Mouse (Mus musculus) heart, postnatal 0 days (tissue): ENCODE data around the gene Ranbp9. TPM values are rescaled to one million over a fixed set of nuclear protein-coding genes. Genes with fewer than 3 reads are reported as not detected.
A peak's percentile ranks its signal among the peaks of the same experiment; 100 is the strongest.

ENCODE experiments used
- ATAC-seq: fragments of 200-750 bp; cut with Nextera tagmentation; 2 replicates; pipeline ENCODE4 v1.8.0; 2017; ENCODE audit warnings: low read depth, moderate number of reproducible peaks, moderate library complexity; ENCODE audit not compliant: insufficient read depth
- DNase-seq: peaks from one replicate; pipeline ENCODE4 v3.0.0-alpha.2; 2016; ENCODE audit warnings: low spot score
- H3K27ac ChIP-seq: fragments of 300-500 bp; sonication (generic); 2 replicates; pipeline ENCODE4 v1.5.1; 2014; ENCODE audit warnings: low read depth, mild to moderate bottlenecking
- H3K27me3 ChIP-seq: fragments of 300-500 bp; sonication (generic); 2 replicates; pipeline ENCODE4 v1.6.1; 2014; ENCODE audit warnings: low read length, mixed read lengths; ENCODE audit not compliant: control insufficient read depth, insufficient read depth
- H3K36me3 ChIP-seq: fragments of 300-500 bp; sonication (generic); replicated peaks from 2 replicates; pipeline ENCODE4 v1.6.1; 2014; ENCODE audit warnings: low read length, mixed read lengths; ENCODE audit not compliant: control insufficient read depth, insufficient read depth
- H3K4me1 ChIP-seq: fragments of 300-500 bp; sonication (generic); 2 replicates; pipeline ENCODE4 v1.6.1; 2014; ENCODE audit warnings: antibody characterized with exemption; ENCODE audit not compliant: control insufficient read depth, insufficient read depth
- H3K4me2 ChIP-seq: fragments of 300-500 bp; sonication (generic); 2 replicates; pipeline ENCODE4 v1.6.1; 2014; ENCODE audit warnings: low read depth, mild to moderate bottlenecking, low read length, moderate library complexity
- H3K4me3 ChIP-seq: fragments of 300-500 bp; sonication (generic); 2 replicates; pipeline ENCODE4 v1.5.1; 2014; ENCODE audit warnings: low read depth, low read length
- H3K9ac ChIP-seq: fragments of 300-500 bp; sonication (generic); replicated peaks from 2 replicates; pipeline ENCODE4 v1.6.1; 2014; ENCODE audit warnings: low read depth, low read length, mixed read lengths
- H3K9me3 ChIP-seq: fragments of 300-500 bp; sonication (generic); replicated peaks from 2 replicates; pipeline ENCODE4 v1.6.1; 2016; ENCODE audit warnings: low read length; ENCODE audit not compliant: control insufficient read depth
- CTCF ChIP-seq: IDR thresholded peaks from 2 replicates; pipeline ENCODE4 v1.5.1; 2016; ENCODE audit warnings: antibody characterized with exemption, control low read depth, low read depth
- EP300 ChIP-seq: IDR thresholded peaks from 2 replicates; pipeline ENCODE4 v1.6.1; 2016; ENCODE audit warnings: antibody characterized with exemption, low read depth
- WGBS: fragments of 180-500 bp; shearing (Covaris S2); extraction: QIAGEN DNeasy Blood & Tissue Kit; methylation state at CpG from one replicate; pipeline ENCODE4 v1.1.7; 2014; 5-methylcytosine and 5-hydroxymethylcytosine counted together
- polyA plus RNA-seq: library from polyadenylated mRNA; unstranded; fragments of >200 nt; fragmentation: Nextera tagmentation; extraction: Ambion mirVana; gene quantifications from 2 replicates; pipeline ENCODE4 v1.2.1, GENCODE M21; 2015
- total RNA-seq: library from RNA; depleted of rRNA; stranded (reverse); fragments of >200 nt; gene quantifications from 2 replicates; pipeline ENCODE4 v1.2.3, GENCODE M21; 2014; ENCODE audit warnings: low replicate concordance

Ranbp9 gene
- total and polyA plus RNA-seq, 2 experiments from 2014 or later, result 6.7 to 42.5 TPM

GRCm38 (mm10) chr13:43516931-43517330 is 35.8 kb upstream of the Ranbp9 start:
- DNase-seq (no peak), ATAC-seq (0 out of 2 replicates have a peak, but pooled peaks have one; percentile 17)
- Histone ChIP-seq H3K27ac (no peak overlapping the region), H3K4me1 (peaks cover 6% of the 10 kb centered on the region), H3K9me3 (no peaks in the 10 kb centered on the region), H3K27me3 (no peaks in the 10 kb centered on the region), H3K36me3 (no peaks in the 10 kb centered on the region), H3K9ac (no peak overlapping the region), H3K4me2 (no peak overlapping the region), H3K4me3 (no peak overlapping the region)
- TF ChIP-seq CTCF, result no peak
- TF ChIP-seq EP300, result no peak
- WGBS, result 55% methylated on average over 6 of the region's 6 CpGs

- no peak overlapping the region for H3K27ac ChIP-seq
- H3K9me3 ChIP-seq, result no peaks in the 10 kb centered on the region
- H3K36me3 ChIP-seq, result no peaks in the 10 kb centered on the region
- H3K4me3 ChIP-seq, result no peak overlapping the region
- TF ChIP-seq CTCF, result no peak
- TF ChIP-seq EP300, result no peak
- H3K9ac ChIP-seq, result no peak overlapping the region
- WGBS, result 94% methylated on average over 5 of the region's 5 CpGs
- no peaks in the 10 kb centered on the region for H3K4me1 ChIP-seq
- no peak overlapping the region for H3K4me2 ChIP-seq
- ATAC-seq (no peak), DNase-seq (no peak)
- H3K27me3 ChIP-seq, result no peaks in the 10 kb centered on the region
Measured at GRCm38 (mm10) chr13:43516119-43516518, 35.0 kb upstream of the Ranbp9 start.

DNA sequence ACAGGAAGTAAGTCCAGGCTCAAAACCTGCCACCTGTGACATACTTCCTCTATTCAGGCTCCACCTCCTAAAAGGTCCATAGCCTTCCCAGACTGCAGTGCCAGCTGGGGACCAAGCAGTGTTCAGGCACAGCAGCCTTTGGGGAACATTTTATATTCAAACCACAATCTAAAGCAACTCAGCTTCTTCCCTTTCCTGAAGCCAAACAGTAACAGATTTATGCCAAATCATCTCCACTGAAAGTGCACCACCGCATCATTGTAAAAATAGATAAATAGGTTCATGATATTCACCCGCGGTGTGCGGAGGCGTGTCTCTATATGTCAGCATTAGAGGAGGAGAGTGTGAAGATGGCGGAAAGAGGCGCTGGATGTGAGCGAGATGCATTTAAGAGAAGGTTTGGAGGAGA is 33.9 kb upstream of the Ranbp9 start:
- Histone ChIP-seq H3K9ac (no peak overlapping the region), H3K27me3 (no peaks in the 10 kb centered on the region), H3K4me3 (no peak overlapping the region), H3K4me1 (no peaks in the 10 kb centered on the region), H3K27ac (no peak overlapping the region), H3K9me3 (no peaks in the 10 kb centered on the region), H3K4me2 (no peak overlapping the region), H3K36me3 (no peaks in the 10 kb centered on the region)
- ATAC-seq, result no peak
- 67% methylated on average over 8 of the region's 8 CpGs for WGBS
- TF ChIP-seq CTCF (no peak), EP300 (no peak)
- no peak for DNase-seq

DNA sequence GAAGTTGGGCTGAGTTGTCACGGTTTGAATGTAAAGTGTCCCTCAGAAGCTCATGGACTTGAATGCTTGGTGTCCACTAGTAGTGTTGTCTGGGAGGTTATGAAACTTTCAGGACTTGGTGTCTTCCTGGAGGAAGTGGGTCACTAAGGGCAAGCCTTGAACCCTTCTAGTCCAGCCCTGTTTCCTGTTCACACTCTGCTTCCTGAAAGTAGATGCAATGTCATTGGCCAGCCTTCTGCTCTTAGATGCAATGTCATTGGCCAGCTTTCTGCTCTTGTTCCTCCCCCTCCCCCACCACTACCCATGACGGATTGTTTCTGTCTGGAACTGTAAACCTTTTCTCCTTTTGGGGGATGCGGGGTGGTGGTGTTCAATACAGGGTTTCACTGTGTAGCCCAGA is 31.7 kb upstream of the Ranbp9 start:
- Histone ChIP-seq H3K36me3 (no peaks in the 10 kb centered on the region), H3K9ac (no peak overlapping the region), H3K4me3 (no peak overlapping the region), H3K4me1 (no peaks in the 10 kb centered on the region), H3K27me3 (no peaks in the 10 kb centered on the region), H3K27ac (no peak overlapping the region), H3K9me3 (no peaks in the 10 kb centered on the region), H3K4me2 (no peak overlapping the region)
- DNase-seq (no peak), ATAC-seq (no peak)
- whole genome bisulfite sequencing, result 96% methylated on average over 3 of the region's 3 CpGs
- TF ChIP-seq CTCF, result no peak

- no peak overlapping the region for H3K27ac ChIP-seq
- no peaks in the 10 kb centered on the region for H3K27me3 ChIP-seq
- no peak overlapping the region for H3K4me2 ChIP-seq
- DNase-seq (no peak), ATAC-seq (no peak)
- H3K4me3 ChIP-seq, result no peak overlapping the region
- WGBS, result 90% methylated on average over 3 of the region's 3 CpGs
- no peaks in the 10 kb centered on the region for H3K36me3 ChIP-seq
- H3K9ac ChIP-seq, result no peak overlapping the region
- no peaks in the 10 kb centered on the region for H3K9me3 ChIP-seq
- TF ChIP-seq EP300 (no peak), CTCF (no peak)
- peaks cover 5% of the 10 kb centered on the region; the same call in 1 of the 2 replicates for H3K4me1 ChIP-seq
Measured at GRCm38 (mm10) chr13:43505798-43506197, 24.7 kb upstream of the Ranbp9 start.

DNA sequence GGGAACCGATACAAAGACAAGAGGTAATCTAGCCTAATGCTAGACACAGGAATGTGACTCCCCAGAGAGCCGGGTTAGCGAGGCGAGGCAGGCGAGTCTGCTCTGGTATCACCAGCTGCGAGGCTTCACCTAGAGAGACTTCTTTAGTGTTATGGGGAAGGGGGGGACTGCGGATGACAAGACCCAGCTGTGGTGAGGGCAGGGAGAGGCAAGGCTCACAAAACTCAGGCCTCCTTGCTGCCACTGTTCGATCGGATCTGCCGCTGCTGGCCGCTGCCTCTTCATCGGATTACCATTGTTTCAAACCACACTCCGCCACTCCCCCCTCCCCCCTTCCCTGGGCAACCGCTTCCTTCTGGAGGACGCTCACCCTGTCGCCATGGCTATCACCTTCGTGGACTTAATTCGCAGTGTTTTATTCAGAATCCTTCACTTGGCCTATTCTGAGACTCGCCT is 22.3 kb upstream of the Ranbp9 start:
- Histone ChIP-seq H3K9ac (peak overlapping the region; percentile 50), H3K27me3 (no peaks in the 10 kb centered on the region), H3K27ac (0 out of 2 replicates have a peak overlapping the region, but pooled peaks have one; percentile 15), H3K4me3 (peak overlapping the region; percentile 35), H3K9me3 (no peaks in the 10 kb centered on the region), H3K36me3 (no peaks in the 10 kb centered on the region), H3K4me1 (peaks cover 5% of the 10 kb centered on the region; the same call in 1 of the 2 replicates), H3K4me2 (peak overlapping the region; percentile 67)
- ATAC-seq (peak; percentile 48), DNase-seq (peak; percentile 46)
- TF ChIP-seq EP300, result no peak
- no peak for TF ChIP-seq CTCF
- 1% methylated on average over 18 of the region's 19 CpGs for WGBS
